Mouse (Mus musculus) activated CD4-positive, CD25-positive, alpha-beta regulatory T cell, adult 4 months (primary cell): ENCODE results near the gene Slamf8. TPM values are rescaled to one million over a fixed set of nuclear protein-coding genes. Genes with fewer than 3 reads are reported as not detected.
A peak's percentile ranks its signal among the peaks of the same experiment; 100 is the strongest.

Source experiments
- ATAC-seq: one replicate; pipeline ENCODE4 v1.8.0; 2017
- polyA plus RNA-seq, 2 experiments: library from polyadenylated mRNA; unstranded; fragments of 100-300 nt; shearing (Covaris generic); gene quantifications; one replicate each; pipeline ENCODE4 v1.2.1; 2017

Slamf8 gene
- under 1 TPM in 1 of 2 experiments, not detected in 1; 0.29 TPM for polyA plus RNA-seq

GRCm38 (mm10) chr1:172590385-172590784 lies at the start of gene Slamf8:
Gene Slamf8 (minus strand): TSS chr1:172590568.
- peak; percentile 36 for ATAC-seq

GRCm38 (mm10) chr1:172638781-172639180 lies 48.4 kb upstream of the Slamf8 start:
- no peak for ATAC-seq

- no peak for ATAC-seq
Observed at GRCm38 (mm10) chr1:172637801-172638200, 47.4 kb upstream of the Slamf8 start.

GRCm38 (mm10) chr1:172636266-172636665 lies 45.9 kb upstream of the Slamf8 start:
- ATAC-seq = no peak

GRCm38 (mm10) chr1:172635258-172635657 lies 44.9 kb upstream of the Slamf8 start:
- no peak for ATAC-seq

DNA sequence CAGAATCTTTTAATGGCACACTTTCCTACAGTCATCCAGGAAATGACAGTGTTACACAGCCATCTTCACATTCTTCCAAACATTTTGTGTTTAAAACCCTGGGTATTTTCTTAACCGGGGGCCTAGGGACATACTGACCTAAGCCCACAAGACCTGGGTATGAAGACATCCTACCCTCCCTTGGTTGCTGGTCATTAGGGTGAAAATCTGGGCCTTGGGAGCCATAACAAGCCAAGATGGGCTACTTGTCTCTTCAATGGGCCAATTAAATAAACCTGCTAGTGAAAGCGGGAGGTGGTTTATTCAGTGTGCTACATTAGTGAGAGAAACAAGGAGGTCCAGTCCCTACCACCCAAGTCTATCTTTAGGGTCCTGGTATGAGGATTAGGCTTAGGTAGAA lies 43.8 kb upstream of the Slamf8 start:
- no peak for ATAC-seq

- ATAC-seq = peak; percentile 99
Observed at GRCm38 (mm10) chr1:172632451-172633326, 42.3 kb upstream of the Slamf8 start, which contains the start of gene Dusp23. Gene Dusp23 (minus strand): TSS chr1:172632962.

DNA sequence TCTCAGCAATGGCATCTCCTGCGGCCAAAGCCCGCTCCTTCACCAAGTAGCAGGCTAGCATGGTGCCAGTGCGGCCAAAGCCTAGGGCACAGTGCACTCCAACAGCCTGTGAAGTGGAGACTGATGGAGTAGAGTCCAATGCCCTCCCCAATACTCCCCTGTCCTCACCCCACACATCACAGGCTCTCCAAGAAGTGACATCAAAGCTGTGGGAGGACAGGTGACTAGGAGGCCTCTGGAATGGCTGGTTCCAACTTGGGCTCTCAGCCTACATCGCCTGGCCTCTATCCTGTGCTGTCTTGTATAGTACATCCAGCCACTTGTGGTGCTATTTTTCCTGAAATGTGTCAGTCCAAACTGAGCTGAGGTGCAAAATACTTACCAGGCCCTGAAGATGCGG lies 41.4 kb upstream of the Slamf8 start:
- no peak for ATAC-seq

- no peak for ATAC-seq
Observed at GRCm38 (mm10) chr1:172629831-172630230, 39.5 kb upstream of the Slamf8 start.

GRCm38 (mm10) chr1:172626306-172626705 lies 35.9 kb upstream of the Slamf8 start:
- ATAC-seq = no peak

DNA sequence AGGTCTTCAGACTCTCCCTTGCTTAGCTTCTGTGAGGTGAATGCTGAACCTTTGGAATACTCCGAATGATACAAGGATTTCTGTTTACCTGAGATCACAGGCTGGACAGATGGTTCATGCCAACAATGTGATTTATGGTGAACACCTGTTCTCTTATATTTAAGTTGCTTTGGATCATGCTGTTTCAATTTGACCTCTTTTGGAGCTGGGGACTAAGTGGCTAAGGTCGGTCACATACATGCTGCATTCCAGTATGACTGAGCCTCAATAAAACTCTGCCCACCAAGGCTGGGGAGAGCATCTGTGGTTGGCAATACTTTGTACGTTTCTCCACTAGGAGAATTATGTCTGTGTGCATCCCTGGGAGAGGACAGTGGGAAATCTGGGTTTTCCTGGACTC lies 33.7 kb upstream of the Slamf8 start:
- no peak for ATAC-seq

- peak; percentile 66 for ATAC-seq
Observed at GRCm38 (mm10) chr1:172623599-172623998, 33.2 kb upstream of the Slamf8 start.

GRCm38 (mm10) chr1:172619235-172619634 lies 28.9 kb upstream of the Slamf8 start:
- ATAC-seq = peak; percentile 61

DNA sequence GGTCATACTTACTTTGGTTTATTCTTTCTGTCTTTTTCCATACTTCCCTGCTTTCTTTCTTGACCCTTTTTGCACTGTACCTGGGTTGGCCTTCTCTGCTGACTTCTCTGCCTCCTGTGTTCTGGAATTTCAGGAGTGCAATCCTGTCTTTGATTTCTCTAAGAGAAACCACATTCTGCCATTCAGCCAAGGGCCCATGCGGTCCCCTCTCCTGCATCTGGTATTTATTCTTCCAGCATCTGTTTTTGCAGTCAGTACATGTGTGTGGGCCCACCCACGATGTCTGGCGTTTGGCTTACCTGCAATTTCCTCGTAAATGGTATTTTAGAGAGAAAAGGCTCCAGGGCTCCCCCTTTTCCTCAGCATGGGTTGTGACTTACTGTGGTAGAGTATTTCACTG lies 27.8 kb upstream of the Slamf8 start:
- ATAC-seq = no peak

DNA sequence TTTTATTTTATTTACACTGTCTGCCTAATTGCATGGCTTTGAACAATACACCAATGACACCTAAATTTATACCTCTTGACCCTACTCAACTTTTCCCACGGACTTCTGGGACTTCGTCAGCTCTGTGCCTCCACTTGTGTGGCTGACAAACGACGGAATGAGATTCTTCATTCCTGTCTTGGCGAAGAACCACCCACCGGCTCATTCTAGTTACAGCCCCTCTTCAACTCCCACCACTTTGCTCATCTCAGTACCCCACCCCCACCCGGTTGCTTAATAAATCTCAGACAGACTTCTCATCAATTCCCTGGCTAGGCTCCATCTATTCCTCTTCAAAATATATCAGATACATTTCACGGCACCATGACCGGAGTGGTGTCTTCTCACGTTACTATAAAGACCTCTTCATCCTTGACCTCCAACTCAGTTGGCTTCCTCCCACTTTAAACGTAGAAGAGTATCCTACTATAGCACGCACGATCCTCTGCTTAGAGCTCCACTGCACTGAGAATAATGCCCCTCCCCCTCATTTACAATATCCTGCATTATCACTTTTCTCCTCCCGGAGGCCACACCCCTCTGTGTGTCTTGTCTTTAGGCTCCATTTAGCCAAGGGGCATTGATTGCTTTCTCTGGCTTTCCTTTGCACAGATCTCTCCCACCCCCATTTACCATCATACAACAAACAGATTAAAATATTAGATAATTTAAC lies 27.2 kb upstream of the Slamf8 start:
- no peak for ATAC-seq

DNA sequence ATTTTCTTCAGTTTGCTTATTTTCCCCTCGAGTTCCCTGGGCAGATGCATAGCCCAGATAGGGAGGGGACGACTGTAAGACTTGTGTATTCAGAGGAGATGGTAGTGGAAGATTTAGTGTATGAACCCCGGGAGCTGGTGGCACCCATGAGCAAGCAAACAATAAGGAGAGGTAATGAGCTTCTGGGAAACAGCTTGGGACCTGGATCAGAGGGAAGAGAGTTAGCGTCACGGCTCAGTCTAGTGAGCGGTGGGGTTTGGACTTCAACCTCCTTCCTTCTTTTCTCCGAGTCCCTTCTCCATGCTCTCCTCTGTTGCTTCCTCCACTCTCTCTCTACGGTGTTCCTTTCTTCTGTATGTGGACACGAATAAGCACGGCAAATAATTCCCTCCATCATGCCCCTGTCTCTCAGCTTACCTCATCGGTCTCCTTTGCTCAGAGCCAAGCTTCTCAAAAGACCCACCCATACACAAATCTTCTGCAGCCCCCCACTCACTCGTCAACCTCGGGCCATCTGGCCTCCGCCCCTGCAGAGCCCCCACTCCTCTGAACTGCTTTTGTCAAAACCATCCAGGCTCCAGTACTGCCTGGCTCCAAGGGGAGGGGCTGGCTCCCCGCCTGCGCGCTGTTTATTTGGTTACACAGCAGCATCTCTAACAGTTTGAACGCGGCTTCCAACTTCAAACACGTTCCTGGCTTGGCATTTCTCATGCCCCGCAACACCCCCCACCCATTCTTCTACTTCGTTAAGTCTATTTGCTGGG lies 26.4 kb upstream of the Slamf8 start:
- ATAC-seq = no peak

GRCm38 (mm10) chr1:172615412-172615811 lies 25.0 kb upstream of the Slamf8 start:
- no peak for ATAC-seq

DNA sequence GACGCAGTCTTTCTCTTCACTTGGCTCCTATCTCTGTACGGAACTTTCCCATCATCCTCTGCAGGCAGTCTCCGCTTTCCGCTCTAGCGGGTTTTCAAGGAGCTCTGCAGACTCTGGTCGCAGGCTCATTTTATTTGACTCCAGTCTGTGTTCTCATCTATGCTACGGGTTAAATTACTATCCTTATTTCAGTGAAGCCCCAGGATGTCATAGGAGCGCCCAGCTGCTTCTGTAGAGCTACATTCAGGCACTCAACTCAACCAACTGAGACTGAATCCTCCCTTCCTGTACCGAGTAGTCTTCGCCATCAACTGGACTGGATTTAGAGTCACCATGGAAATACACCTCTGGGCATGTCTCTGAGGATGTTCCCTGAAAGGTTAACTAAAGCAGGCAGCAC lies 24.3 kb upstream of the Slamf8 start:
- no peak for ATAC-seq

- no peak for ATAC-seq
Observed at GRCm38 (mm10) chr1:172612745-172613144, 22.4 kb upstream of the Slamf8 start.

DNA sequence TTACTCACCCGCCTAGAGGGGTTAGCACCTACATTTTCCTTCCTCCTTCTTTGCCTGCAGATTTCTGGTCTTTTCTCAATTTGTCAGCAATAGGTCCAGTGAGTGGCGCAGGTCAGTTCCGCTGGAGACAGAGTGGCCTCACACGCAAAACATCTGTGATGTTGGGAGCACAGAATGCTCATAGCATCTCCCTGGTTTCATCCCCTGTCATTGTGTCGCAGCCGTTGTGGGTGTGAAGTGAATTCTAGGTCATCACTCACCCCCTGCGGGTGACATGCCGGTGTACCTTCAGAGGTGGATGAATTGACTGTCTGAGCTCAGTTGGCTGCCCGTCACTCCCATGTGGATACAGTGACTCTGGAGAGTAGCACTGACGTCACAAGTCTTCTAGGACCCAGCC lies 20.9 kb upstream of the Slamf8 start:
- ATAC-seq = no peak

DNA sequence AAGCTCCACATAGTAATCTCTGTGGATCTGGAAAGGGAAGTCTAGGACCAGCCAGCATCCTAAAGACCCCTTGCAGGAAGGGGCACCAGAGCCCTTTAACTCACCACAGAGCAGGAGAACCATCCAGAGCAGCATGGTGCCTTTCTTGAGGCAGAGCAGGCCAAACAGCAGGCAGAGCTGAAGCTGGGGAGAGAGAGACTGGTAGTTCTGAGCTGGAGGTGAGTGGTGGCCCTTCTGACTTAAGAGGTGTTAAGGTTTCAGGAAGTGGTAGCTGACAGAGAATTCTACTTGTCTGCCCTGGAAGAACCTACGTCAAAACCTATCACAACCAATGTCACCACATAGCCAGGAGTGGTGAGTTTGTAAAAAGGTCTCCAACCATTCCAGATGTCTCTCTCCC lies 12.0 kb upstream of the Slamf8 start, which contains the start of gene Fcrl6:
Fcrl6 (minus strand) TSS at position 226 of the 400 bp plus-strand sequence.
- ATAC-seq = no peak

DNA sequence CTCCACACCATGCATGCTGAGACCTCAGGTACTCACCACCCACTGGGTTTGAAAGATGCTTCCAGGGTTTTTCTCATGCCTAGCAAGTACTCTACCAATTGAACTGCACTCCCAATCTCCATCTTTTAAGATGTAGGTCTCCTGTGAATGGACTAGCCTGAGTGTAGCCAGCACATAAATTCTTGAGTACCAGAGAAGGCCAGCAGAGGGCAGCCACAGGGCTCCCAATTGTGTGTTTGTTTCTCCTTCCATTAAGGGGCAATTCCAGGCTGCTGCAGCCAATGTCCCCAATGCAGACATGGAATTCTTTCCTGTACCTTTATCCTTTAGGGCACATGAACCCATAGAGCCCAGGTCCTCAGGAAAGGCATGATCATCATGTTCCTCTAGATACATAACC lies 4.1 kb upstream of the Slamf8 start:
- ATAC-seq = no peak

- no peak for ATAC-seq
Observed at GRCm38 (mm10) chr1:172593956-172594355, 3.6 kb upstream of the Slamf8 start.
